Mouse (Mus musculus) kidney, adult 2 months (tissue): ENCODE results near the gene Cep131. TPM values are rescaled to one million over a fixed set of nuclear protein-coding genes. Genes with fewer than 3 reads are reported as not detected.

Source experiments
- DNase-seq: peaks from one replicate; pipeline ENCODE4 v3.0.0; 2021
- H3K27ac ChIP-seq: fragments of 200-500 bp; 2 replicates; pipeline ENCODE4 v1.5.1; 2012; ENCODE audit warnings: low read depth, low read length, control low read depth, inconsistent platforms; ENCODE audit not compliant: insufficient read depth
- H3K27me3 ChIP-seq: fragments of 200-500 bp; replicated peaks from 2 replicates; pipeline ENCODE4 v1.6.1; 2012; ENCODE audit warnings: mild to moderate bottlenecking, moderate library complexity, low read length, inconsistent platforms; ENCODE audit not compliant: control insufficient read depth, insufficient read depth
- H3K36me3 ChIP-seq: fragments of 200-500 bp; 2 replicates; pipeline ENCODE4 v1.6.1; 2012; ENCODE audit warnings: mild to moderate bottlenecking, moderate library complexity, low read length, inconsistent platforms; ENCODE audit not compliant: control insufficient read depth, insufficient read depth
- H3K4me1 ChIP-seq: fragments of 200-500 bp; 2 replicates; pipeline ENCODE4 v1.6.1; 2011; ENCODE audit warnings: low read length; ENCODE audit not compliant: control insufficient read depth, insufficient read depth
- H3K4me3 ChIP-seq: fragments of 200-500 bp; 2 replicates; pipeline ENCODE4 v1.5.1; 2011; ENCODE audit warnings: mild to moderate bottlenecking, low read depth, low read length, control low read depth; ENCODE audit not compliant: insufficient read depth
- CTCF ChIP-seq: fragments of 200-500 bp; conservative IDR thresholded peaks from 2 replicates; pipeline ENCODE4 v1.5.1; 2011; ENCODE audit warnings: low read depth, mild to moderate bottlenecking, control low read depth, low read length, moderate library complexity, mixed read lengths; ENCODE audit not compliant: insufficient read depth, insufficient read length
- POLR2A ChIP-seq: fragments of 200-500 bp; IDR thresholded peaks from one replicate; pipeline ENCODE4 v1.6.1; 2011; ENCODE audit warnings: low read depth, low read length, control low read depth
- WGBS: fragments of 180-500 bp; shearing (Covaris S2); methylation state at CpG from one replicate; pipeline ENCODE4 v1.1.7; 2018; 5-methylcytosine and 5-hydroxymethylcytosine counted together
- polyA plus RNA-seq: library from polyadenylated mRNA; depleted of rRNA; stranded (reverse); fragments of >200 nt; gene quantifications from 2 replicates; pipeline ENCODE4 v1.2.3, GENCODE M21; 2012

Gene Cep131
- polyA plus RNA-seq, 1 experiment: 5.8 TPM

DNA sequence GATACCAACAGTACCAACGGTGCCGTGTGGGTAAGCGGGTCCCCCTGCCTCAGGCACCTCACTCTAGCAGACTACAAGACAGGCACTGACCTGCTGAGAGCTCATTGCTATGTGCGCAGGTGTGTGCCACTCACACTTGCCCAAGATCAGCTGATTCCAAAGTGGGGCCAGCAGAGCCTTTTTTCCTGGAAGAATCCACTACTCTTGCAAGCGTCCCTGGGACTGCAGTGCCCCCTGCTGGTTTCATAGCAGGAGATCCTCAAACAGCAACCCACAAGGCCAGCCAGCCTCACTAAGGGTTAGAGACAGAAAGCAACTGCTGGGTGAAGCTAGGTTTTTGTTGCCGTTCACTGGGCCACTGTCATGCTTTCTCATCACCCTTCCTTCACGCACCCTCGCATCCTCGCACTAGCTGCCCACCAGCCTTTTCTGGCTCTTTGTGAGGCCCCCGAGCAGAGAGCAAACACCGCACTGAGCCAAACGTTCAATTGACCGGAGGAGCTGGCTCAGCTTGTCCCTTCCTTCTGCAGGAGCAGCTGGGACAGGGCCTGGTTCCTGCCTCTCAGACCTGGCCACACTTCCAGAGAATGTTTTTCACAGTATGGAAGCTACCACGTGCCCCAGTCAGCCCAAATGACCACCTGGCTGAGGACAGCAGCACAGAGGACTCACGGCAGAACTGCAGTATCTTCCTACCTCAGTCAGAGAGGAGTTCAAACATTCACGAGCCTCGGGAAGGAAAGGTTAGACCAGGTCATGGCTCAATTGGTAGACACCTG, 34.2 kb upstream of the Cep131 start:
- TF ChIP-seq CTCF (peak; percentile 72), POLR2A (no peak)
- 81% methylated on average over 17 of the region's 17 CpGs for WGBS
- peak; percentile 76 for DNase-seq
- H3K4me1 ChIP-seq: no peaks in the 10 kb centered on the region
- no peak overlapping the region for H3K4me3 ChIP-seq
- no peaks in the 10 kb centered on the region for H3K27me3 ChIP-seq
- H3K36me3 ChIP-seq: no peaks in the 10 kb centered on the region
- no peak overlapping the region for H3K27ac ChIP-seq

- Histone ChIP-seq H3K4me1 (no peaks in the 10 kb centered on the region), H3K27ac (no peak overlapping the region), H3K36me3 (no peaks in the 10 kb centered on the region), H3K27me3 (no peaks in the 10 kb centered on the region), H3K4me3 (no peak overlapping the region)
- 85% methylated on average over 10 of the region's 10 CpGs for WGBS
- TF ChIP-seq POLR2A (no peak), CTCF (no peak)
- DNase-seq: no peak
Observed at GRCm38 (mm10) chr11:120119936-120120541, 33.4 kb upstream of the Cep131 start.

DNA sequence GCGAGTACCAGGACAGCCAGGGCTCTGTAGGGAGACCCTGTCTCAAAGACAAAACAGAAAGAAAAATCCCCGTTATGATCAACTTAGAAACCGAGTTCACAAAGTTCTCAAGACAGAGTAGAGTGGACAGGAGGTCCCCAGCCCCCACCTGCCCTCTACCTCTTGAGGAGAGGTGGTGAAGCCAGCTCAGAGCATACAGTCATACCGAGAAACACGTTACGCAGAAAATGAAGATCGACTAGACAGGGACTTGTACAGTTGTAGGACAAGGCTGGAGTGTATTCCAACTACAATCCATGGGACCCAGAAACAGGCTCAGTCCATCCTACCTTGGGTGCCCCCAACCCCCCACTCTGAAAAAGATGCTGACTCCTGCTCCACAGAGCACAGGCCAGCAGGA, 32.5 kb upstream of the Cep131 start:
- H3K27me3 ChIP-seq: no peaks in the 10 kb centered on the region
- 96% methylated on average over 7 of the region's 7 CpGs for WGBS
- no peaks in the 10 kb centered on the region for H3K36me3 ChIP-seq

GRCm38 (mm10) chr11:120117626-120118025, 31.0 kb upstream of the Cep131 start:
- H3K4me3 ChIP-seq: no peak overlapping the region
- 91% methylated on average over 2 of the region's 2 CpGs for WGBS
- DNase-seq: no peak
- no peaks in the 10 kb centered on the region for H3K27me3 ChIP-seq
- H3K27ac ChIP-seq: no peak overlapping the region
- no peaks in the 10 kb centered on the region for H3K36me3 ChIP-seq
- no peaks in the 10 kb centered on the region for H3K4me1 ChIP-seq
- TF ChIP-seq CTCF: no peak

More for the DNA sequence above, 32.5 kb upstream of the Cep131 start:
- H3K27ac ChIP-seq: no peak overlapping the region
- H3K4me1 ChIP-seq: no peaks in the 10 kb centered on the region
- H3K4me3 ChIP-seq: no peak overlapping the region
- no peak for TF ChIP-seq POLR2A
- no peak for TF ChIP-seq CTCF
- DNase-seq: no peak

- H3K27ac ChIP-seq: no peak overlapping the region
- DNase-seq: no peak
- WGBS: 92% methylated on average over 21 of the region's 21 CpGs
- no peaks in the 10 kb centered on the region for H3K27me3 ChIP-seq
- H3K4me3 ChIP-seq: no peak overlapping the region
- TF ChIP-seq CTCF (no peak), POLR2A (no peak)
- no peaks in the 10 kb centered on the region for H3K36me3 ChIP-seq
- peaks cover 4% of the 10 kb centered on the region; the same call in 1 of the 2 replicates for H3K4me1 ChIP-seq
Observed at GRCm38 (mm10) chr11:120114488-120115215, 28.0 kb upstream of the Cep131 start.

DNA sequence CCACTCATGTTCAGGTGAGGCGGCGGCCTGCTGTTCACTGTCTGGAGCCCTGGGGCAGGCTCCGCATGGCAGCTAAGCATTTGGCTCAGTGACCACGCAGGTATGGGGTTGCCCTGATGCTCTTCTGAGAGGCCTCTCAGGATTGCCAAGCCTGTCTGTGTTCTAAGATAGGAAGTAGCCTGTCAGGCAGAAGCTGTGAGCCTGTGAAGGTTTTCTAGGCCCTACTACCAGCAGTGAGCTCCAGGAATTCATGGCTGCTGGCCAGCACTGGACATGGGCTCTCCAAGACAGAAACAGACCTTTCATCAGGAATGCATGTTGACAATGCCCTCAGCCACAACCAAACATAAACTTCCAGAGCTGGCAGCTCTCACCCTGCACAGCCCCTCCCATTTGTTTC, 25.5 kb upstream of the Cep131 start:
- 72% methylated on average over 4 of the region's 4 CpGs for WGBS
- DNase-seq: peak; percentile 66
- no peaks in the 10 kb centered on the region for H3K36me3 ChIP-seq
- TF ChIP-seq POLR2A: no peak
- no peak for TF ChIP-seq CTCF
- peaks cover 12% of the 10 kb centered on the region for H3K4me1 ChIP-seq
- H3K27ac ChIP-seq: no peak overlapping the region
- no peak overlapping the region for H3K4me3 ChIP-seq
- H3K27me3 ChIP-seq: no peaks in the 10 kb centered on the region

DNA sequence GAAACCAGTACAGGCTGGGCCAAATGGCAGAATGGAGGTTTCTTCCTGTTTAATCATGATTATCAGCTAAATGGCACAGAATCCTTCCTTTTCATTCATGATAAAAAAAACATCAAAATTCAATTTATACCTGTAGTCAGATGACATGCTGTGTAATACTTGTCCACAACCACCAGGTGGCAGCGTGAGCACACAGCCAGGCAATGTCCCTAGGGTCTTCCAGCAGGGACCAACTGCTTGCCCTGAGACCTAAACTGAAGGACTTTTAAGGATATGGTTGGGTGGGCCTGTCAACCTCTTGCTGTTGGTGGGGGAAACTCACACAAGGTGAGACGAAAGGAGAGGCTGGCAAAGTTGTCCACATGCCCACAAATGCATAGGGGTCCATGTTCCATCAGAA, 24.4 kb upstream of the Cep131 start:
- Histone ChIP-seq H3K36me3 (no peaks in the 10 kb centered on the region), H3K4me1 (peaks cover 14% of the 10 kb centered on the region), H3K27ac (no peak overlapping the region), H3K4me3 (no peak overlapping the region), H3K27me3 (no peaks in the 10 kb centered on the region)
- WGBS: 14% methylated on average over 2 of the region's 2 CpGs
- peak; percentile 44 for DNase-seq
- no peak for TF ChIP-seq POLR2A
- TF ChIP-seq CTCF: peak; percentile 91
